Mouse (Mus musculus) myocyte (in vitro differentiated cells): ENCODE results near the gene Vti1a. TPM values are rescaled to one million over a fixed set of nuclear protein-coding genes. Genes with fewer than 3 reads are reported as not detected.
A peak's percentile ranks its signal among the peaks of the same experiment; 100 is the strongest.

Experiments used
- H3K27me3 ChIP-seq: one replicate; pipeline ENCODE4 v1.6.1; 2011; ENCODE audit not compliant: control insufficient read depth, insufficient read depth, insufficient read length
- H3K36me3 ChIP-seq: one replicate; pipeline ENCODE4 v1.6.1; 2011; ENCODE audit not compliant: control insufficient read depth, insufficient read depth
- H3K4me2 ChIP-seq: one replicate; pipeline ENCODE4 v1.6.1; 2011; ENCODE audit warnings: low read depth, control low read depth
- H3K4me3 ChIP-seq: one replicate; pipeline ENCODE4 v1.5.1; 2011; ENCODE audit warnings: mild to moderate bottlenecking, control low read depth, moderate library complexity
- H3K79me2 ChIP-seq: one replicate; pipeline ENCODE4 v1.6.1; 2011; ENCODE audit not compliant: control insufficient read depth, insufficient read depth
- H3ac ChIP-seq: one replicate; pipeline ENCODE4 v1.6.1; 2011; ENCODE audit not compliant: control insufficient read depth, insufficient read length
- CEBPB ChIP-seq: IDR thresholded peaks from 2 replicates; pipeline ENCODE4 v1.6.1; 2011; ENCODE audit warnings: mild to moderate bottlenecking, moderate library complexity; ENCODE audit not compliant: poor library complexity, insufficient read depth, severe bottlenecking
- E2F4 ChIP-seq: IDR thresholded peaks from one replicate; pipeline ENCODE4 v1.6.1; 2011; ENCODE audit warnings: mild to moderate bottlenecking, control low read depth, moderate library complexity; ENCODE audit not compliant: insufficient read depth
- MAX ChIP-seq: IDR thresholded peaks from one replicate; pipeline ENCODE4 v1.6.1; 2011; ENCODE audit warnings: low read depth, mild to moderate bottlenecking, control low read depth
- MYOD1 ChIP-seq, 3 experiments: IDR thresholded peaks; one replicate each; pipeline ENCODE4 v1.6.1; 2011; ENCODE audit warnings: control low read depth in 2 of 3, low read depth in 2 of 3, mild to moderate bottlenecking in 2 of 3, moderate library complexity in 1 of 3; ENCODE audit not compliant: insufficient read length in 2 of 3, control insufficient read depth in 1 of 3
- MYOG ChIP-seq, 3 experiments: IDR thresholded peaks; one replicate each; pipeline ENCODE4 v1.6.1; 2011; ENCODE audit warnings: control low read depth in 2 of 3, low read depth in 2 of 3, mild to moderate bottlenecking in 2 of 3; ENCODE audit not compliant: insufficient read length in 2 of 3, control insufficient read depth in 1 of 3, insufficient read depth in 1 of 3
- POLR2A ChIP-seq: IDR thresholded peaks from one replicate; pipeline ENCODE4 v1.6.1; 2011; ENCODE audit warnings: low read depth, mild to moderate bottlenecking, control low read depth, moderate library complexity; ENCODE audit not compliant: insufficient read length
- POLR2AphosphoS2 ChIP-seq: IDR thresholded peaks from one replicate; pipeline ENCODE4 v1.6.1; 2011; ENCODE audit warnings: low read depth, control low read depth; ENCODE audit not compliant: insufficient read length
- REST ChIP-seq: IDR thresholded peaks from one replicate; pipeline ENCODE4 v1.6.1; 2011; ENCODE audit warnings: mild to moderate bottlenecking, control low read depth, moderate library complexity; ENCODE audit not compliant: insufficient read depth, insufficient read length
- SRF ChIP-seq: IDR thresholded peaks from one replicate; pipeline ENCODE4 v1.6.1; 2011; ENCODE audit warnings: low read depth; ENCODE audit not compliant: control insufficient read depth, insufficient read length
- TCF12 ChIP-seq: IDR thresholded peaks from one replicate; pipeline ENCODE4 v1.6.1; 2011; ENCODE audit warnings: mild to moderate bottlenecking, control low read depth; ENCODE audit not compliant: poor library complexity, insufficient read depth, severe bottlenecking
- TCF3 ChIP-seq: IDR thresholded peaks from one replicate; pipeline ENCODE4 v1.6.1; 2011; ENCODE audit warnings: low read depth, control low read depth; ENCODE audit not compliant: insufficient read length
- USF1 ChIP-seq: IDR thresholded peaks from one replicate; pipeline ENCODE4 v1.6.1; 2011; ENCODE audit warnings: low read depth, mild to moderate bottlenecking, control low read depth, moderate library complexity
- polyA plus RNA-seq: library from polyadenylated mRNA; unstranded; fragments of >200 nt; fragmentation: generic; extraction: Trizol; gene quantifications from one replicate; pipeline ENCODE4 v1.2.1, GENCODE M21; 2012; ENCODE audit warnings: missing spikeins

The Vti1a gene
- polyA plus RNA-seq, 1 experiment, result 10.5 TPM

DNA sequence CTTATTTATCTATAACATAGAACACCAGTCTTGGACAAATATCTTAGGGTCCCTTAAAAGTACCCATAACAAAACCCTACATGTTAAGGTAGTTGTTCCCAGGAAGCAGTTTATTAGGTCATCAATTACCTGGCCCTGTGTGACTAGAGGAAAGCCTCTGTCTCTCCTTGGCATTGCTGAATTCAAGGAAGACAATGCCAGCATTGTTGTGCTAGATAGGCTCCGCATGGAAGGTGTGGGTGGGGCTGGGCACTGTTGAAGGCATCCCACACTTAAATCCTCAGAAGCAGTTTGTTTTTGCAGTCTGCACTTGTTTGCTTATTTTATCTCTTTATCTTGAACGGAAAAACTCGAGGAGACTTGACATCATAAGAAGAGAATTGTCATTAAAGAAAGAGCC, 102.7 kb downstream of the Vti1a start:
- TF ChIP-seq POLR2AphosphoS2, result no peak
- TF ChIP-seq USF1, result no peak
- no peak for TF ChIP-seq MYOG (IDR thresholded peaks at IDR 0.05; ENCODE audit: control insufficient read depth in 1 of 3, insufficient read depth in 1 of 3, insufficient read length in 2 of 3, low read depth in 2 of 3)
- no peak for TF ChIP-seq TCF12
- TF ChIP-seq CEBPB, result no peak
- no peak for TF ChIP-seq MYOD1 (IDR thresholded peaks at IDR 0.05; ENCODE audit: control insufficient read depth in 1 of 3, insufficient read length in 2 of 3, low read depth in 2 of 3)
- TF ChIP-seq REST, result no peak
- no peak for TF ChIP-seq SRF
- TF ChIP-seq TCF3, result no peak
- no peak for TF ChIP-seq POLR2A
- TF ChIP-seq MAX, result no peak
- TF ChIP-seq E2F4, result no peak
- no peak overlapping the region for H3K4me2 ChIP-seq
- no peaks in the 10 kb centered on the region for H3K79me2 ChIP-seq
- no peaks in the 10 kb centered on the region for H3K36me3 ChIP-seq
- no peaks in the 10 kb centered on the region for H3K27me3 ChIP-seq
- no peak overlapping the region for H3K4me3 ChIP-seq
- H3ac ChIP-seq, result no peak overlapping the region

DNA sequence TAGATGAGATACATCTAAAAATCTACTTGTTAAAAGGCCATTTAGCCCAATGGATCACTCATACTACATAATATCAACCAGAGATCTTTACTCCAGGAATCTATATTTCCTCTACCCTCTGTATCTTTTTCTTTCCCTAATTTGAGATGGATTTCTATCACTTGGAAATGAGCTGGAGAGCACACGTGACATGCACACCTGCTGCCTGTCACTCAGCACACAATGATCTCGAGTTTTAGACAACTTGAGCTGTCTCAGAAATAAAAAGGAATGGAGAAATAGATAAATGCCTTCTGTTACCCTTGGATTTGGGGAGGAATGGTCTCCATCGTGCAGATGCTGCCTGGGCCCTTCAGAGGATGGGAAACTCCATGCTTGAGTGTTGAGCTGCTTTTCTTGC, 103.9 kb downstream of the Vti1a start:
- Histone ChIP-seq H3ac (no peak overlapping the region), H3K4me2 (no peak overlapping the region), H3K36me3 (no peaks in the 10 kb centered on the region), H3K4me3 (no peak overlapping the region), H3K79me2 (no peaks in the 10 kb centered on the region), H3K27me3 (no peaks in the 10 kb centered on the region)
- TF ChIP-seq USF1, result no peak
- TF ChIP-seq MYOD1 (IDR thresholded peaks at IDR 0.05; ENCODE audit: control insufficient read depth in 1 of 3, insufficient read length in 2 of 3, low read depth in 2 of 3), result peak in 2 of 3 experiments; percentile 67 to 70
- TF ChIP-seq REST, result no peak

DNA sequence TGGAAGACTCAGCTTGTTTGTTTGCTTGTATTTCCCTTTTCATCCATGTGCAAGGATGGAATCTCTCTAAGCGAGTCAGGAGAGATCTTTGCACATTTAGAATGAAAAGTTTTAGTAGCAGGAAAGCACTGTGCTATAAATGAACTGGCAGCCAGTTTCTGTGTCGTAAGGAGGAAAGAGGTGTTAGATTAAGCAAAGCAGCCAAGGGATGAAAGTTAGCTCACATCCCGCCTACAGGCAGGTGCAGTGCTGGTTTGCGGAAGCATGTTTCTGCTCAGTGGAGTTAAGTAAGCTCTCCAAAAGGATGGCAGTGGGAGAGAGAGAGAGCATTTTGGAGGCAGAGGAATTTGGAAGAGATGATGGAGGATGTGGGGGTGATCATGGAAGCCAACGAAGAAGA, 105.7 kb downstream of the Vti1a start:
- H3ac ChIP-seq, result no peak overlapping the region
- H3K79me2 ChIP-seq, result no peaks in the 10 kb centered on the region
- no peak overlapping the region for H3K4me3 ChIP-seq
- H3K36me3 ChIP-seq, result no peaks in the 10 kb centered on the region
- no peak for TF ChIP-seq MAX
- no peak for TF ChIP-seq CEBPB
- TF ChIP-seq REST, result no peak
- no peak for TF ChIP-seq E2F4
- no peak for TF ChIP-seq MYOG (IDR thresholded peaks at IDR 0.05; ENCODE audit: control insufficient read depth in 1 of 3, insufficient read depth in 1 of 3, insufficient read length in 2 of 3, low read depth in 2 of 3)
- TF ChIP-seq MYOD1 (IDR thresholded peaks at IDR 0.05; ENCODE audit: control insufficient read depth in 1 of 3, insufficient read length in 2 of 3, low read depth in 2 of 3), result no peak
- TF ChIP-seq USF1, result no peak
- TF ChIP-seq TCF3, result no peak
- TF ChIP-seq POLR2AphosphoS2, result no peak
- TF ChIP-seq SRF, result no peak
- TF ChIP-seq POLR2A, result no peak
- no peak for TF ChIP-seq TCF12
- no peak overlapping the region for H3K4me2 ChIP-seq
- no peaks in the 10 kb centered on the region for H3K27me3 ChIP-seq

DNA sequence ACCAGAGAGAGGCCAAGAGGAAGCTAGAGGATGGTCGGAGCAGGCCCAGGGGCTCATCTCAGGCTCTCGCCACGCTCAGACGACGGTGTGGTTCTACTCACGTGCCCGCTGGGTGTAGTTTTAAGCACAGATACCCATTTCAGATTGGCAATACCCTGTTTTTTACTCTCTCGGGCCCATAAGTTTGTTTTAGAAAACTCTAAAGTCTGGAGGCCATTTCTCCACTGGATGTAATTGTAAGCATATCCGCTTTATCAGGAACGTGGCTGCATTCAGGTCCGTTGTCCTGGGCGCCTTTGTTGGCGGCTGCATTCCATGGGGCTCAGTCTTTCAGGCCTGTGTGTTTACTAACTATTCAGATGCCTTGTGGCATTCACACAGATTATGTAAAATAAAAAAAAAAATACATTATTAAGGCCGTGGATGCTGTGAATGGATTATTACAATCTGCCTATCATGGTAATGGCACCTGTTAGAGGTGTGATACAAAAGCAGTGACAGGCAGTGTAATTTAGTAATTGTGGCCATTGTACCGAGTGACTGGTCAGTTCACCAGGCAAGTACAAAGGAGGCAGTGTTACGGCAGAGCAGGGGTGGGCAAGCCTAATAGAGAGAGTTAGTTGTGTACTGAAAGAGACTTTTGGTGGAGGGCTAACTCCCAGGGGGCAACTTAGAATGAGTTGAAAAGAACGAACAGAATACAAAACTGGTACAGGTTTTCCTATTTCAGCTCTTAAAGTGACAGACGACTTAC, 106.4 kb downstream of the Vti1a start:
- no peak overlapping the region for H3ac ChIP-seq
- H3K4me3 ChIP-seq, result no peak overlapping the region
- H3K4me2 ChIP-seq, result no peak overlapping the region
- no peaks in the 10 kb centered on the region for H3K27me3 ChIP-seq
- no peak for TF ChIP-seq REST
- no peaks in the 10 kb centered on the region for H3K36me3 ChIP-seq
- no peaks in the 10 kb centered on the region for H3K79me2 ChIP-seq

DNA sequence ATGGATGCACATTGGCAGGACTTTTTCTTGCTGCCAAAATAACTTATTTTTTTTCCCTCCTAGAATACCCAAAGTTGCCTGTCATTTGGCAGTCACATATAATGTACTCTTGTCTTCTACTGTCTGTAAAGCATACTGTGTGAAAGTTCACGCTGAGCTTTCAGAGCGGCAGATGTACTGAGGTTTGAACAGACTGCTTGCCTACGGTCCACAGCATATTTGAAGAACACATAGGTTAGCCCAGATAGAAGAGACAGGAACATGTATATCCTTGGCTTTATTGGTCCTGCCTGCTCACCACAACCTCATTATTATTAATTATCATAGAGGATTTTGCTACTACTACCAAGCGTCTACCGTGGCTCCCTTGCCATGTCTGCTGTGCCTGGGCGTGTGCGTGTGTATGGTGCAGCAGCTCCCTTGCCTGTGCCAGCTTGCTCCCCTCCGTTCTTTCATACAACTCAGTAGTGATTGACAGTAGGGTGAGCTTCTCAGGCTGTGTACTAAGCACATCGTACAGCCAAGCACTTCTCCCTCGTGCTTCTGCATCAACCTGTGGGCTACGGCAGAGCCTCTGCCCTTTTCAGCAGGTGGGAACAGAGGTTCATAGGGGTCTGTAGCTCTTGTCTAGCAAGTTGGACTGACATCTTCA, 107.1 kb downstream of the Vti1a start:
- Histone ChIP-seq H3K4me3 (no peak overlapping the region), H3ac (no peak overlapping the region), H3K4me2 (peak overlapping the region; percentile 75), H3K36me3 (no peaks in the 10 kb centered on the region), H3K79me2 (no peaks in the 10 kb centered on the region), H3K27me3 (no peaks in the 10 kb centered on the region)
- no peak for TF ChIP-seq CEBPB
- no peak for TF ChIP-seq REST
- no peak for TF ChIP-seq TCF3
- no peak for TF ChIP-seq POLR2AphosphoS2
- no peak for TF ChIP-seq USF1
- TF ChIP-seq E2F4, result no peak
- TF ChIP-seq TCF12, result no peak
- TF ChIP-seq MAX, result no peak
- no peak for TF ChIP-seq MYOG (IDR thresholded peaks at IDR 0.05; ENCODE audit: control insufficient read depth in 1 of 3, insufficient read depth in 1 of 3, insufficient read length in 2 of 3, low read depth in 2 of 3)
- no peak for TF ChIP-seq SRF
- TF ChIP-seq MYOD1 (IDR thresholded peaks at IDR 0.05; ENCODE audit: control insufficient read depth in 1 of 3, insufficient read length in 2 of 3, low read depth in 2 of 3), result no peak
- TF ChIP-seq POLR2A, result no peak
